Mouse (Mus musculus) liver (tissue): ENCODE measurements around the gene Mgat4a.
A peak's percentile ranks its signal among the peaks of the same experiment; 100 is the strongest.

ENCODE experiments used
- DNase-seq: peaks from one replicate; pipeline ENCODE4 v3.0.0-alpha.2; 2020; ENCODE audit warnings: mixed read lengths

The Mgat4a gene

DNA sequence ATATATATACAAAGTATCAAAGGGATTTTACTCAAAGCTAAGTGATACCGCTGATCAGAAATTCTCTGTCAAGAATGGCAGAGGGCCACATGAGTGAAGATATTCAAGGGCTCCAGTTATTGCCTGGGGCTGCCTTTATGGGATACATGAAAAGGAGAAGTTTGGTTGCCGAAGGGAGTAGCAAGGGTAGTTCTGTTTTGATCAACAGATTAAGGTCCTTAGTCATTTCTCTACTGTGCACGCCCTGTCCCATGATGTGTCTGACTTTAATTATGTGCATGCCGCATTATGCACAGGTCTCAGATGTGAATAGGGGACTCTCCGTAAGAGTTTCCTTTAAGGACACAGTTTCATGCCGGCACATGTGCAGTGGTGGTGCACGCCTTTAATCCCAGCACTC is 83.3 kb downstream of the Mgat4a start:
- no peak for DNase-seq

DNA sequence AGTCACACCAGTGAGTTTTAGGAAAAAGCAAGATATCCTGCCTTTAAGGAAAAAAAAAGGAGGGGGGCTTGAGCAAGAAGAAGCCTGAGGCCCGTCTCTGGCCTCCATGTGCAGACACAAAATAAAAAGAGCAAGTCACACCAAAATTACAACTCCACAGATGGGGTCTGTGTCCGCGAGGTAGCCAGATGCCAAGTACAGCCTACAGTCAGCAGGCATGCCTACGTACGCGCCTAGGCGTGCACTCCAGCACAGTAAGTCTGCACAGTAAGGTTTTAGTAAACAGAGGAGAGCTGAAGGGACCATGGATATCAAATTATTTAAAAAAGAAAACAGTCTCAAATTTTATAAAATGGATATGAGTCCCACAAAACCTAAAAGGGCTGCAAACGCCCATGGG is 89.5 kb downstream of the Mgat4a start:
- DNase-seq, result no peak

DNA sequence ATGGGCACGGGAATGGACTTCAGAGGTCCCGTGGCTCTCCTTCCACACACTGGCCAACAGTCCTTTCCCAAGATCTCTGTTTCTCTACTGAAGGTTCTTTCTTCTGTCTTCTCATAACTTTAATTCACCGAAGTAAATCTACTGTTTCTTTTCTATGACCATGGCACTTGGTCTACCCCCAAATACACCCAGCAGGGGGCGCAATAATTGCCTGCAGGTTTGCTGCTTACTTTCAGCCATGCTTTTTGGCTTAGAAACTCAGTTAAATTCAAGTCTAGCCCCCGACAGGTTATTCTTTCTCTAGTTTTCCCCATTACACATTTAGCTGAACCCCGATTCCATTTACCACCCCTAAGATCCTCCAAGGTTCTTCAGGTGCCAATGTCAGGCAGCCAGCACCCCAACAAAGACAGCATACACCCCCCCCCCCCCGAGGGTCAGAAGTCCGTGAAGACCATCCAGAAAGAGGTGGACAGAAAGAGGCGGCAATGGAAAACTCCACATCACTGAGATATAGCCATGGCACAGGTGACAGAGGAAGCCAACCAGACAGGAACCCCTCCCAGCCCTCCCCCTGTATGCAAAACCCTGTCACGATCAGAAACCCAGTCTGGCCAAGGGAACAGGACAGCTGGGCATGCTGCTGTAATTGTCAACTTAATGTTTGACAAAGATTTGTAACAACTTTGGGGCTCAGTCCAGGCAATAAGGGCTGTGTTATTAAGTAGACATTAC is 92.3 kb downstream of the Mgat4a start:
- DNase-seq, result peak; percentile 69

DNA sequence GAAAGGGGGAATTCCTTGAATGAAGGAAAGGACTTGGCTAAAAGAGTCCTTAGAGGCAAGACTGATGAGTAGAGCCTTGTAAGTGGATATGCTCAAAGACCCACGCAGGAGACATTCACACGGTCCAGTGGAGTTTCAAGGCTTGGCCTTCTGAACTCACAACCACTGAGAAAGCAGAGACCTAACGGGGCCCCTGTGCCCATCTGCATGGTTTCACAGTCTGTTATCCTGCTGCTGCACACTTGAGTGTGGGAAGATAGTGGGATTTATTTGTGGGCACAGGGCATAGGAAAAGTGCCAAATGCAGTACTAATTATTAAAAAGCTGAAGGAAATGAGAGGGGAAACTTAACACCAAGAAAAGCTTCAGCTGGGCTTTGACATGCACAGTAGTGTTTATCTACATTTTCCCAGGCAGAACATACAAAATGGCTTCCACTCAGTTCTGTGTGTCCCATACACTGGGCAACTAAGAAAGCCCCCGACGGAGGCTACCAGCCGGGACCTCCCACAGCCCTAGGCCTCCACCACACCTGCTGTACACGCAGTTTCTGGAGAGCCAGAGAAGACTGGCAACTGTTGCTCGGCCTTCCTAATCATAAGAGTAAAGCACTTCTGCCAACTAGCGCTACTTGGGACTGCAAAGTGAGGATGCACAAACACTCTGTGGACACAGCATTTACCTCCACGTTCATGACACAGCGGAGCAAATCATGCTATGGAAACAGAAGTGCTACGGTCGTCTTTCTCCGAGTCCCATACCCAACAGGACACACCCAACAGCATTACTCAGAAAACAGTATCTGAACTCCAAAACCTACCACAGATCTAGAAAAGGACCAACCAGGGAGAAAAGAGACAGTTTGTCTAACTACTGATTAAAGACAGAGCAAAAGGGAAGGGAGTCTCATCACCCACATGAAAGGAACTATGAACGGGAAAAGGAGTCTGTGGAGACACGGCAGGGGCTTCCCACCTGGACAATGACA is 97.7 kb downstream of the Mgat4a start:
- DNase-seq, result no peak

DNA sequence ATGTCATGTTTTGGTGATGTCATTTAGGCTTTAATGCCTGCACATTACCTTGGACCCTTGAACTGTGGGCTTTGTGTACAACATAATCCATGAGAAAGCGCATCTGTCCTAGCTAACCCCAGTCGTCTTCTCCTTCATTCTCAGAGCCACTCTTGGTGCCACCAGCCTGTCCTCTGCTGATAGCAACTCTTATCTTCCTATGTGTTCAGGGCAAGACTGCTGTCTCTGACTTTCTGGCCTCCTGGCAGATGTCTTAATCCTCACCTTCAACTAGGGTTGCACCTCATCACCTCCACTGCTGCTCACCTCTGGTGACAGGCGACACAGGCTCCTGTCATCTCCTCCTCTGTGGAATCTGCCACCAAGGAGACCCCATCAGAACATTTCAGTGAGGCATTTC is 104.4 kb downstream of the Mgat4a start:
- peak; percentile 60 for DNase-seq

DNA sequence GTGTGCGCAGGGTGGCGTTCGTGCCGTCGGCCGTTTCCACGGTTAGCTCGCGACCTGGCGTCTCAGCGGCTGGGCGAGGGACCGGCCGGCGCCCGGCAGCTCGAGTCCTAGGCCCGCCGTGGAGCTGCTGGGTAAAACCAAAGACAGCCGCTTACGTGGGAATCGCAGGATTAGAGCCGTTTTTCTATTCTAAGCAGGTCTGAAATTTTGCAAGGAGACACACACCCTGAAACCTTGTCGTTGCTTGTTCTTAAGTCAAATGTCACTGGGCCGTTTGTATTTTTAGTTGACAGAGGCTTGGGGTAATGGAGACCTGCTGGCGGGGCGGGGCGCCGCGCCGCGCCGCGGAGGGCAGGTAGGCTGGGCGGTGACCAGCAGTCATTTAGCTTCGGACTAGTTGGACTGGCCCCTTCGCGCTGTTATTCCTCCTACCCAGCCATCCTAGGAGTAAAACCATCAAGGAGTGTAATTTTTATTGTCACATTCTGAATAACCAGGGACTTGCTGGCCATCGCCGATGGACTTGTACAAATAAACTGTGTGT is 110.4 kb downstream of the Mgat4a start:
- peak; percentile 59 for DNase-seq

DNA sequence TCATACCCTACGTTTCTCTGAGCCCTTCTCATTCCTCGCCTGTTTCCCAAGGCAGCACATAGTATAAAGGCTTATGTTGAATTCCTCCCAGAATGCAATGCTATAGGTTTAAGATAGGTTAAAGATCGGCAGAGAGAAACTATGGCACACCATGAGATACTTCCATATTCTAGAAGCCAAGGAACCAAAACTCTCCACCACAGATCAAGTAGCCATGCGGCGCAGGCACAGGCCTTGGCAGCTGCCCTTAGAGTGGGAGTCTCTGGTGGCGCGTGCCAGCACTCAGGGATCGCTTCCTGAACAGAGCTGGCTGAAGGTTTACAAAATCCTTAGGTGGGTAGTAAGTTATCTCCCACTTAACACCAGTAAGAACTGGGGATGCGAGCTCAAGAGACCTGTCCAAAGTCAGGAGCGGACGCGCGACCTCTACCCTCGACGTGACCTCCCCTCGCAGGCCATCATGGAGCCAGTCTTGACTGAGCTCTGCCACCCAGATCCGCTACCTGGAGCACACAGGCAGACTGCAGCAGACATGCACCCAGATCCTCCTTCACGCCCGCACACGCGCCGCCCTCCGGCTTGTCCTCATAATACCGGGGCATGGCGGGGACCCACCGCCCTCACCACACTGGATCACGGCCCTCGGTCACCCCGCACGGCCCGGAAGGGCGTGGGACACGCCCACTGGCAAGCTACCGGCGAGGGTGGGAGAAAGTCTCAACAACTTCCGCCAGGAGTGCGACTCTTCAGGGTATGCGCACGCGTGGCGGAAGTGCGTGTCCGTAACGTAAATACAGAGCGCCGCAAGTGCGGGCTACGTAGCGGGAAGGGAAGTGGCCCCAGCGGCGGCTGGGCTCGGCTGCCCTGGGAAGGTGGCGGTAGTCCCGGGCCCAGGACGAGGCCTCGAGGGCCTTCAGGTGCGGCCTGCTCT is 111.2 kb downstream of the Mgat4a start, which contains the start of the genes Coa5 and Unc50:
Coa5 (minus strand) TSS at position 738 of the 931 bp plus-strand sequence.
Unc50 (plus strand) TSS at position 774 of the 931 bp plus-strand sequence.
- peak; percentile 94 for DNase-seq

DNA sequence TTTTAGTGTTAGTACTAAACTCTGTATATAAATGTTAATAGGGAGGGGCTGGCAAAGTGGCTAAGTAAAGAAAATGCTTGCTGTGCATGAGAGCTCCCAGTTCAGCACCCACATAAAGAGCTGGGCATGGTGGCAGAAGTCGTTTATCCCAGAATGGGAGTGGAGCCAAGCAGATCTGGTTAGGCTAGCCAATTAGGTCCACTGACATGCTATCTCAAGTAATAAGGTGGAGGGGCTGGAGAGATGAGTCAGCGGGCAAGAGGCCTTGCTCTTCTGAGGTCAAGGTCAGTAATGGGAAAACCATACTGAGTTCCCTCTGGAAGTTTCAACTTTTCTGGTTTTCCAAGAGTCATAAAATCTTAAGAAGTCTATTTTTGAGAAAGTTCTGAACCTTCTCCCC is 111.9 kb downstream of the Mgat4a start:
- peak; percentile 24 for DNase-seq

DNA sequence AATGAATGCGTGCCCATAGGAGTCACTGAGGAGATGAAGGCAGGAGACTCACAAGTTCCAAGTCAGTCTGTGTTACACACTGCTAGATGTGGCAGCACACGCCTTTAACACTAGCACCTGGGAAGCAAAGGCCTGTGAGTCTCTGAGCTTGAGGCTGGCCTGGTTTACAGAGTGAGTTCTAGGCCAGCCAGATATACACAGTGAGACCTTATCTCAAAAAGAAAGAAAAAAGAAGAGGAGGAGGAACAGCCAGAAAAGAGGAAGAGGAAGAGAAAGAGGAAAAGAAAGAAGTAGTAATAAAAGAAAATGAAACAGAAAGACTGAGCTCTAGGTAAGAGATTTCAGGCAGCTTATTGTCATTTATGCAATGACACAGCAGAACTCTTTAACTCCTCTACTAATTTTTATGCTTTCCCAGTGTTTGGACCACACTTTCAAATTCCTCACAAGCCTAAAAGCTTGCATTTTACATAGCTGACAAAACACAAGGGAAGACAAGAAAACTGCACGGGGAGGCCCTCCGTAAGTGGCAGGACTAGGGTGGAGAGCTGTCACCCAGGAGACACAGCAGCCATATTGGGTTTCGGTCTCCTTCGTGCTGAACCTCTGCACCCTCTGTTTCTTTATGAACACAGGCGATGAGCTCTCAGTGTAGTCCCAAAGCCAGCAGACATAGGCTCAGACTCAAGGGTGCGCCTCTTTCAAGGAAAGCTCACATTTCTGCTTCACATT is 113.5 kb downstream of the Mgat4a start:
- DNase-seq, result no peak

DNA sequence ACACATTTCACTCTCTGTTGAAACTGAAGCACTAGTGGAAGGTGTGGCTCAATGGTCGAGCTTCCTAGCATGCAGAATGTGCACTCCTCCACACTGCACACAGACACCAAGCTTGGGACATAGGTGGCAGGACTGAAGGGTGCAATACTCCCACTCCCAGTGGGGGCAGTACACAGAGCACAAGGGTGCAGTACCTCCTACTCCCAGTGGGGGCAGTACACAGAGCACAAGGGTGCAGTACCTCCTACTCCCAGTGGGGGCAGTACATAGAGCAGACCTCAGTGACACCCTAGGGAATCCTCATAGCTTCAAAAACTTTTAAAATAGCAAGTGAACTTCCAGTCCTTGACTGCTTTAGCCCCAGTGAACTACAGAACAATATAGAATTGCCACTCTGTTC is 121.4 kb downstream of the Mgat4a start:
- peak; percentile 47 for DNase-seq

DNA sequence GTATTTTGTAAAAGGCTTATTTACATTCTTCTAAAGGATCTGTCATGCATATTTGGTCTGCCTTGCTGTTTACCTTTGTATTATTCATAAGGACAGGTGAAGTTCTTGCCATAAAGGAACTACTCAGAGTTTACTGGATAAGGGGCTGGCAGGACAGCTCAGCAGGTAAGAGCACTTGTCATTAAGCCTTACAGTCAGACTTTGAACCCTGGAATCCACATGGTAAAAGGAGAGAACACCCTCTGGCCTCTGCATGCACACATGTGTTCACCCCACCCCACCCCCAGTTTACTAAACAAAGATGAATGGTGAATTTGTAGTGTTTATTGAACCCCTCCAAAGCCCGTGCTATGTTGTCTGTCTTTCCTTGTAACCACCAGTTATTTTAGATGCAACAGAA is 125.4 kb downstream of the Mgat4a start:
- DNase-seq, result no peak

DNA sequence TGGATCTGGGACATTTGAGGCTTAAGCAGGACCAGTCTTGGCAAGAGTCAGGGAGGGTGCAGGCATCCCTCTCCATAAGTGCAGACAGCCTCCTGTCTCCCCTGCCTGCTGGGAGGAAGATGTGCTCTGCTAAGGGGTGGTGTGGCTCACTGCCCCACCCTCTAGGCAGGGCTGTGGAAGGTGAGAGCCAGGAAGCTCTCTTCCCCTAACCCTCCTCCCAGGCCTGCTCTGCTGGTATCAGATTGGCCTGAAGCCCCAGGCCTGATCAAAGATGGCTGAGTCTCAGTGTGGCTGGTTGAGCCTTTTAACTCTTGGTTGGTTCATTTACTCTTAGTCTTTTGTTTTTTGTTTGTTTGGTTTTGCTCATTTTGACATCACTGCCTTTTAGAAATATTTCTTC is 131.2 kb downstream of the Mgat4a start:
- DNase-seq, result no peak

DNA sequence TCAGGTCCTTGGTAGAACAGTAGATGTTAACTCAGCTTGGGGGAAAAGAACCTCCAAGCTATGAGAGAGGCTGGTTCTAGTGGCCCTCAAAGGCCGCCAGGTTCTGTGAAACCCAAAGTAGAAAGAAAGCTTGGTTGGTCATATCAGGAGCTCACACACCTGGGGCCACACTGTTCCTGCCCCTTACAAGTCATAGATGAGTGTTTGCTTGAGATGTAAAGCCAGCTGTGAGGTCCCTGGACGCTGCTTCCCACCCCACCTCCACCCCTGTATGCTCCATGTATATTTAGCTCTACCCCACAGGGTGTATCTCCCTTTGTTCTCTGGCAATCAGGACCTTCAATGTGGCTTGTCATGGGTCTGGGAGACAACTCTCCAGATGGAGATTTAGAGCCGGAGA is 132.1 kb downstream of the Mgat4a start:
- no peak for DNase-seq

DNA sequence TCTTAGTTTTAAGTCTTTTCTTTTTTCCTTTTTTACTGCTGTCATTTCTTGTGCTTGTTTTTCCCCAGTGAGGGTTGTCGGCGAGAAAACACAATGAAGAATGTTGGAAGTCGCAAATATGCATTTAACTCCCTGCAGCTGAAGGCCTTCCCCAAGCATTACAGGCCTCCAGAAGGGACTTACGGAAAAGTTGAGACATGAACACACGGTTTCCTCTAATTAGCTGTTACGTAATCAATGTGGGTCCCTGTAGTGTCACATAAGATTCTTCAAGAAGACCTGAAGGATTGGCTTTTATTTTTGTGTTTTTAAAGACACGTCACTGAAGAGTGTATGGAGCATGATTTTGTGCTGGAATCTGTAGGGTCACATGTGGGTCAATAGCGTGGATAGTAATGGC is 132.8 kb downstream of the Mgat4a start:
- DNase-seq, result no peak

DNA sequence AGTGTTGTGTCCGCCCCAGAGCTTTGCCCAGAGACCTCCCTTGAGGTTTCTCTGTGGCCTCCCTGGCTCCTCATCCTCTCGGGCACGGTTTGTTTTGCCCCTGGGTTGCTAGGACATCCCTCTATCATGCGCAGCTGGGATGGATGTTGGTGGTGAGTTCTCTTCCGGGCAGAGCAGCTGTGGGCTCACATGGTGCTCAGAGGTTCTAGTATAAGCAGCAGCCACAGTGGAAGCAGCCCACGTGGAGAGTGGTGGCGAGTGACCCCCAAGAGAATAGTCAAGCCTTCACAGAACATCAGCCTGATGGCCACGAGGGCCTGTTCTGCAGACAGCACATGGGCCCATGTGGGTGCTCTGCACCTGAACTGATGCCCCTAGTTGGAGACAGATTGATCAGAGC is 133.6 kb downstream of the Mgat4a start:
- no peak for DNase-seq

DNA sequence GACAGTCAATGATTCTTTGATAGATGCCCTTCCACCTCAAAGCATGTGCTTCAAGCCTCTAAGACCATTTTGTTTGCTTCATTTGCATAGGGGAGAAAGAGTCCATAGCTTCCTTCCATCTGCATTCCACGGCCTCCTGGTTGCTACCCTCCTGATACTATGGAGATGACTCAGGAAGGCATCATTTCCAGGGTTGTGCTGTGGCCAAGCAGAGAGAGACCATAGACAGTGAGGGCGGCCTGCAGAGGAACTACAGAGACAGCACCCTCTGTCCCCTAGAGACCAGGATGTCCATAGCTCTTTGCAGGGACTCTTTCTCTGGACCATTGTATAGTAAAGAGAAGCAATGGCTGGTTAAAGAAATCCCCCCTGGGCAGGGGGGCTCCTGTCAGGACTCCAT is 135.7 kb downstream of the Mgat4a start:
- no peak for DNase-seq

DNA sequence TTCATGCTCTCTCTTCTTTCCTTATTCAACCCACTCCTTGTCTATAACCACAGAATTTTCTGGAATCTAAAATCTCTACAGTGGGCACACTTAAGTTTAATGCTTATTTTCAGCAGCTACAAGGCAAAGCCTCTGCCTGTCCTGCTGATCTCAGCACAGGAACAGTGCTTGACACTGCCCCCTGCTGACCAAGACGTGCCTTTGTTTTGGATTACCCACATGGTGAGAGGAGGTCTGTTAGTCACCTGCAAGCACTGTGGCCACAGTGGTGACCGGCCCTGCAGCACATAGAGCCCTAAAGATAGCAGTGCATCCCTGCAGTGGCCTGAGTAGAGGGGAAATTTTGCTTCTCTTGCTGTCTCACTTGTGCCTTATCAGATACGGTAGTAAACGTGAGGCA is 139.1 kb downstream of the Mgat4a start:
- DNase-seq, result peak; percentile 58

DNA sequence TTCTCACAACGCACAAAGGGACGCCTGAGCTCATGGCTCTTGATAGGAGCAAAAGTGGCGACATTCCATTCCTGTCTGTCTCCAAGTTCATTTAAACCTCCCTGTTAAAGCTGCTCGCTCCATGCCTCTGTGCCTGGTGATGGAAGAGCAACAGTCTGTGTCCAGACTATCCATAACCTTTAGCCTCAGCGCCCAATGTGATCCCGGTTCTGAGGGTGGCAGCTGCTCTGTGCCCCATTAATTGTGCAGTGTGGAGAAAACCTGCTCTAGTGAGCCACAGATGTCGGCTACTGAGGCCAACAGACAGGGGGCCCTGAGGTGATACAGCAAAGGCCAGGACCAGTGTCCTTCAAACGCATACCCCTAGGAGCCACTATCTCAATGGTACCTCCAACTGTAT is 141.1 kb downstream of the Mgat4a start:
- DNase-seq, result no peak

DNA sequence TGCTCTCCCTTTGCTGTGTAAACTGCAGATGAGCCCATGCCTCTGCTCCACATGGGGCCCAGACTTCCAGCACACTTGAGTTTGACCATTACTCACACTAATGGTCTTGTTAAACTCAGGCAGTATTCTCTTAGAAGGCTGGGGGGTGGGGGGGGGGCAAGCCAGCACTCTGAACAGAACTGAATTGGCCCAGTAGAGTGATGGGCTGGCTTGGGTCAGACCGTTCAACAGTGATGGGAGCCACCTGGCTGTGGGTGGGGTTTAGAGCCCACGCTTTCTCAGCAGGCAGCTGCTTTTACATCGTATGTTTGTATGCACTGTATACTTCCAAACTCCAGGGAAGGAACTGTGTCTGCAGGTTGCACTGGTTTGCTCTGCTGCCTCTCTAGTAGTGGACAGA is 141.9 kb downstream of the Mgat4a start:
- no peak for DNase-seq

DNA sequence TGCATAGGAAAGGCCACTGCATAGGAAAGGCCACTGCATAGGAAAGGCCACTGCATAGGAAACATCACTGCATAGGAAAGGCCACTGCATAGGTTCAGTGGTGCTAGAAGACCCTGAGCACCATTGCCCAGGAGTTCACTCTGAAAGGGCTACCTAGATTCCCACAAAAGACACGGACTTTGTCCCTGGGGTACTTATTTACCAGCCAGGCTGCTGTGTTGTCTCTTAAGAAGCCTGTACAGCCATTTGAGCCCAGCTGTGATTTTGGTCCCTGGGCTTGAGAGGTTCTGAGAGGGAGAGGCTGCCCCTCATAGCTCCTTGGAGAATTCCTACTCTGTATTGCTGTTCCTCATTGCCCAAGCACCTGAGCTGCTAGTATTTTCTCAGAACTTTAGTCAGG is 144.3 kb downstream of the Mgat4a start:
- no peak for DNase-seq

DNA sequence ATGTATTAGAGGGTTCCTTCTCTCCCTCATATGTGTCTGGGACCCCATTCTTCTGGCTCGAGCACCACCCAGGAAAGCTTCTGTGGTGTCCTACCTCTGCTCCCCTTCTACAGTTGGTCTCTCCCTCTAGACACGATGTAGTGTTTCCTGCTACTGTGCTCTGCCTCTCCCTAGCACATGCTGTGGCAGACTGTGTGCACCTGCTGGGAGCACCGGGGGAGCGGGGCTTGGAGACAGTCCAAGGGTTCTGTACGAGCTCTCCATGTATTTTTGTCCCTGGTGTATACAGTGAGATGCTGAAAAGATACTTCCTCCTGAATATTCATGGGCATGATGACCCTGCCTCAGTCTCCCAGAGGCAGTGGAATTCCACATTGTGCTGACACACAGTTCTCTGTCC is 147.6 kb downstream of the Mgat4a start:
- DNase-seq, result no peak
